Mouse (Mus musculus) forebrain, postnatal 0 days (tissue): ENCODE measurements around the gene Rev3l. TPM values are rescaled to one million over a fixed set of nuclear protein-coding genes. Genes with fewer than 3 reads are reported as not detected.
"Not testable (repeated sequence)": the region's sequence is repeated elsewhere in the genome, so short reads cannot be mapped to it uniquely, and the experiment has no call there.

ENCODE experiments used
- ATAC-seq: fragments of 200-750 bp; cut with Nextera tagmentation; 2 replicates; pipeline ENCODE4 v1.8.0; 2017; ENCODE audit warnings: mild to moderate bottlenecking, moderate library complexity
- DNase-seq: peaks from one replicate; pipeline ENCODE4 v3.0.0-alpha.2; 2015
- H3K27ac ChIP-seq: fragments of 300-500 bp; sonication (generic); 2 replicates; pipeline ENCODE4 v1.5.1; 2014; ENCODE audit warnings: low read depth, mild to moderate bottlenecking, antibody characterized with exemption, low read length, moderate library complexity, mixed read lengths
- H3K27me3 ChIP-seq: fragments of 300-500 bp; sonication (generic); 2 replicates; pipeline ENCODE4 v1.6.1; 2014; ENCODE audit warnings: mild to moderate bottlenecking, low read length, mixed read lengths; ENCODE audit not compliant: insufficient read depth
- H3K36me3 ChIP-seq: fragments of 300-500 bp; sonication (generic); 2 replicates; pipeline ENCODE4 v1.6.1; 2014; ENCODE audit warnings: mild to moderate bottlenecking, moderate library complexity; ENCODE audit not compliant: insufficient read depth
- H3K4me1 ChIP-seq: fragments of 300-500 bp; sonication (generic); 2 replicates; pipeline ENCODE4 v1.6.1; 2014; ENCODE audit warnings: antibody characterized with exemption; ENCODE audit not compliant: insufficient read depth
- H3K4me2 ChIP-seq: fragments of 300-500 bp; sonication (generic); 2 replicates; pipeline ENCODE4 v1.6.1; 2014; ENCODE audit warnings: low read depth, mild to moderate bottlenecking, moderate library complexity
- H3K4me3 ChIP-seq: fragments of 300-500 bp; sonication (generic); 2 replicates; pipeline ENCODE4 v1.5.1; 2014; ENCODE audit warnings: low read depth, low read length, mixed read lengths
- H3K9ac ChIP-seq: fragments of 300-500 bp; sonication (generic); 2 replicates; pipeline ENCODE4 v1.6.1; 2014; ENCODE audit warnings: mild to moderate bottlenecking
- H3K9me3 ChIP-seq: fragments of 300-500 bp; sonication (generic); 2 replicates; pipeline ENCODE4 v1.6.1; 2016; ENCODE audit warnings: low read length
- CTCF ChIP-seq: sonication (generic); IDR thresholded peaks from 2 replicates; pipeline ENCODE4 v1.5.1; 2016; ENCODE audit warnings: antibody characterized with exemption, control low read depth, low read depth
- WGBS: fragments of 180-500 bp; shearing (Covaris S2); extraction: QIAGEN DNeasy Blood & Tissue Kit; methylation state at CpG from one replicate; pipeline ENCODE4 v1.1.7; 2014; 5-methylcytosine and 5-hydroxymethylcytosine counted together
- polyA plus RNA-seq: library from polyadenylated mRNA; unstranded; fragments of >200 nt; fragmentation: Nextera tagmentation; extraction: Ambion mirVana; gene quantifications from 2 replicates; pipeline ENCODE4 v1.2.1, GENCODE M21; 2015
- total RNA-seq: library from RNA; depleted of rRNA; stranded (reverse); fragments of >200 nt; gene quantifications from 2 replicates; pipeline ENCODE4 v1.2.3, GENCODE M21; 2014; rRNA removed

Gene Rev3l
- total and polyA plus RNA-seq, 2 experiments from 2014 or later = 22.7 to 152 TPM

DNA sequence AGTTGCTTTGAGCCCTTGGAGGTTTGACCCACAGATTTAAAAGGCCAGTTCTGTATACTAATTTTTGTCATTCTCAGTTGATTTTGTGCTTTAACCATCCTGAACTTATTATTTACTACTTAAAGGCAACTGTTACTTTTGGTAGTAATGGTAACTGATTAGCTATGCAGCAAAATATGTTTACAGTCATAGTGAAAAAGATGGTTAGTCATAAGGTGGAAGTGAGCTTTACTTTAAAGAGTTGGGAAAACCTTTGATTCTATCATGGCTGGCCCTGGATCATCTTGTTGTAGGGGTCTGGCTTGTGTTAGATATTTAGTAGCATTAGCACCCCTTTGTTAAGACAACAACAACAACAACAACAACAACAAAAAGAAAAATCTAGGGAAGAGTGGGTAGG lies 180.7 kb downstream of the Rev3l start:
- Histone ChIP-seq H3K4me2 (no peak overlapping the region), H3K27me3 (no peaks in the 10 kb centered on the region), H3K4me3 (no peak overlapping the region), H3K9me3 (no peaks in the 10 kb centered on the region), H3K9ac (no peak overlapping the region), H3K4me1 (no peaks in the 10 kb centered on the region), H3K36me3 (no peaks in the 10 kb centered on the region), H3K27ac (no peak overlapping the region)
- TF ChIP-seq CTCF = no peak
- ATAC-seq (no peak), DNase-seq (no peak)

DNA sequence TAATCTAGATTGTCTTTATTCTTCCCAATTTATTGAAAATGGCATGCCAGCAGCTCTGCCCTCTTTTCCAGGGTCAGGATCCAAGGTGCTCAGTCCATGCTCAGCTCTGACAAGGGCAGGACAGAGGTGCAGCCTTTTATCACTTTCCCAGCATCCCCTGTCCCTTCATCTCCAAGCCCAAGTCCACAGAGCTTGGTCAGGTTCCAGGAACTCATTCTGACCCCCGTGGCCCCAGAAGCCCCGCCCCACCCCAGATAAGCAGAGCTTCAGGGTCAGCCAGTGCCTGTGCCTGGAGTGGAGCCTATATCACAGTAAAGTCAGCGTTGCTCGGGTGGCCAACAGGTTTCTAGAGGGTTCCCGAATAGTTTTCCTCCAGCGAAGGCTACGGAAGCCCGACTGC lies 192.6 kb downstream of the Rev3l start:
- DNase-seq, H3K27ac ChIP-seq, H3K9ac ChIP-seq, ATAC-seq, H3K4me2 ChIP-seq, H3K9me3 ChIP-seq, H3K27me3 ChIP-seq, H3K4me1 ChIP-seq, H3K4me3 ChIP-seq, H3K36me3 ChIP-seq: not testable (repeated sequence)
- 77% methylated on average over 8 of the region's 8 CpGs for whole genome bisulfite sequencing

Other genes starting within 250 kb of the Rev3l start
- 0.24 and 0.77 TPM in 2 replicates for gene Traf3ip2, start 119.2 kb upstream of the Rev3l start, total RNA-seq
- gene Traf3ip2, start 119.2 kb upstream of the Rev3l start, polyA plus RNA-seq = 4.8 and 6.0 TPM in 2 replicates
- 8.8 and 14.2 TPM in 2 replicates for gene Mfsd4b4, start 167.1 kb downstream of the Rev3l start, total RNA-seq
- 2.1 and 2.7 TPM in 2 replicates for gene Mfsd4b4, start 167.1 kb downstream of the Rev3l start, polyA plus RNA-seq
- not detected in 2 replicates for gene Mfsd4b2, start 194.8 kb downstream of the Rev3l start, total RNA-seq
- gene Mfsd4b2, start 194.8 kb downstream of the Rev3l start, polyA plus RNA-seq = not detected in 2 replicates
- 0.46 TPM in 1 of 2 replicates, not detected in the other for gene Mfsd4b3, start 228.0 kb downstream of the Rev3l start, total RNA-seq
- gene Mfsd4b3, start 228.0 kb downstream of the Rev3l start, polyA plus RNA-seq = not detected in 2 replicates